Mouse (Mus musculus): ENCODE results near the gene Oaz1. TPM values are rescaled to one million over a fixed set of nuclear protein-coding genes. Genes with fewer than 3 reads are reported as not detected.
A peak's percentile ranks its signal among the peaks of the same experiment; 100 is the strongest.

Oaz1 gene
- polyA plus RNA-seq, 1 experiment: 1,045 TPM

- no peaks in the 10 kb centered on the region; the same call in 1 of the 2 replicates for H3K36me3 ChIP-seq (ENCODE audit: control insufficient read depth, insufficient read depth, low read length)
- no peak for DNase-seq
These were observed 35.6 kb upstream of the Oaz1 start for GRCm38 (mm10) chr10:80790761-80791404.

GRCm38 (mm10) chr10:80791476-80792174, 34.8 kb upstream of the Oaz1 start:
- no peak for DNase-seq
- Histone ChIP-seq H3K4me3 (ENCODE audit: insufficient read depth, low read depth, low read length) (no peak overlapping the region), H3K27me3 (replicated peaks; ENCODE audit: control insufficient read depth, insufficient read depth, low read length) (no peaks in the 10 kb centered on the region), H3K36me3 (ENCODE audit: control insufficient read depth, insufficient read depth, low read length) (no peaks in the 10 kb centered on the region), H3K27ac (ENCODE audit: insufficient read depth, low read depth, low read length) (no peak overlapping the region), H3K4me1 (ENCODE audit: control insufficient read depth, insufficient read depth, low read length) (no peaks in the 10 kb centered on the region)
- WGBS: 80% methylated on average over 33 of the region's 33 CpGs
- TF ChIP-seq POLR2A (IDR thresholded peaks at IDR 0.05; ENCODE audit: low read depth, low read length) (no peak), CTCF (conservative IDR thresholded peaks at IDR 0.05; ENCODE audit: insufficient read depth, insufficient read length, low read depth, low read length) (no peak)

More at GRCm38 (mm10) chr10:80790761-80791404, 35.6 kb upstream of the Oaz1 start:
- TF ChIP-seq POLR2A (IDR thresholded peaks at IDR 0.05; ENCODE audit: low read depth, low read length) (no peak), CTCF (conservative IDR thresholded peaks at IDR 0.05; ENCODE audit: insufficient read depth, insufficient read length, low read depth, low read length) (no peak)
- WGBS: 85% methylated on average over 19 of the region's 19 CpGs
- Histone ChIP-seq H3K4me1 (ENCODE audit: control insufficient read depth, insufficient read depth, low read length) (no peaks in the 10 kb centered on the region), H3K27ac (ENCODE audit: insufficient read depth, low read depth, low read length) (no peak overlapping the region), H3K4me3 (ENCODE audit: insufficient read depth, low read depth, low read length) (no peak overlapping the region), H3K27me3 (replicated peaks; ENCODE audit: control insufficient read depth, insufficient read depth, low read length) (no peaks in the 10 kb centered on the region)

GRCm38 (mm10) chr10:80792175-80793032, 34.1 kb upstream of the Oaz1 start:
- 62% methylated on average over 41 of the region's 41 CpGs for WGBS
- no peaks in the 10 kb centered on the region for H3K27me3 ChIP-seq (replicated peaks; ENCODE audit: control insufficient read depth, insufficient read depth, low read length)
- no peak for DNase-seq
- H3K36me3 ChIP-seq (ENCODE audit: control insufficient read depth, insufficient read depth, low read length): no peaks in the 10 kb centered on the region
- peaks cover 4% of the 10 kb centered on the region; the same call in 1 of the 2 replicates for H3K4me1 ChIP-seq (ENCODE audit: control insufficient read depth, insufficient read depth, low read length)
- no peak for TF ChIP-seq CTCF (conservative IDR thresholded peaks at IDR 0.05; ENCODE audit: insufficient read depth, insufficient read length, low read depth, low read length)
- no peak for TF ChIP-seq POLR2A (IDR thresholded peaks at IDR 0.05; ENCODE audit: low read depth, low read length)
- H3K27ac ChIP-seq (ENCODE audit: insufficient read depth, low read depth, low read length): no peak overlapping the region
- no peak overlapping the region for H3K4me3 ChIP-seq (ENCODE audit: insufficient read depth, low read depth, low read length)

- no peak overlapping the region for H3K4me3 ChIP-seq (ENCODE audit: insufficient read depth, low read depth, low read length)
- H3K27me3 ChIP-seq (replicated peaks; ENCODE audit: control insufficient read depth, insufficient read depth, low read length): no peaks in the 10 kb centered on the region
- no peak for DNase-seq
- H3K27ac ChIP-seq (ENCODE audit: insufficient read depth, low read depth, low read length): no peak overlapping the region
- WGBS: 83% methylated on average over 13 of the region's 13 CpGs
- peaks cover 4% of the 10 kb centered on the region; the same call in 1 of the 2 replicates for H3K4me1 ChIP-seq (ENCODE audit: control insufficient read depth, insufficient read depth, low read length)
- TF ChIP-seq CTCF (conservative IDR thresholded peaks at IDR 0.05; ENCODE audit: insufficient read depth, insufficient read length, low read depth, low read length) (no peak), POLR2A (IDR thresholded peaks at IDR 0.05; ENCODE audit: low read depth, low read length) (no peak)
- no peaks in the 10 kb centered on the region for H3K36me3 ChIP-seq (ENCODE audit: control insufficient read depth, insufficient read depth, low read length)
These were observed 33.2 kb upstream of the Oaz1 start for GRCm38 (mm10) chr10:80793033-80793784.

- H3K27ac ChIP-seq (ENCODE audit: insufficient read depth, low read depth, low read length): no peak overlapping the region
- DNase-seq: peak; percentile 34
- no peaks in the 10 kb centered on the region for H3K27me3 ChIP-seq (replicated peaks; ENCODE audit: control insufficient read depth, insufficient read depth, low read length)
- no peak overlapping the region for H3K4me3 ChIP-seq (ENCODE audit: insufficient read depth, low read depth, low read length)
- no peak for TF ChIP-seq CTCF (conservative IDR thresholded peaks at IDR 0.05; ENCODE audit: insufficient read depth, insufficient read length, low read depth, low read length)
- no peak for TF ChIP-seq POLR2A (IDR thresholded peaks at IDR 0.05; ENCODE audit: low read depth, low read length)
- H3K36me3 ChIP-seq (ENCODE audit: control insufficient read depth, insufficient read depth, low read length): no peaks in the 10 kb centered on the region
- H3K4me1 ChIP-seq (ENCODE audit: control insufficient read depth, insufficient read depth, low read length): peaks cover 4% of the 10 kb centered on the region; the same call in 1 of the 2 replicates
- 55% methylated on average over 4 of the region's 4 CpGs for WGBS
These were observed 32.7 kb upstream of the Oaz1 start for GRCm38 (mm10) chr10:80793803-80794202.

- WGBS: 90% methylated on average over 8 of the region's 8 CpGs
- Histone ChIP-seq H3K36me3 (ENCODE audit: control insufficient read depth, insufficient read depth, low read length) (no peaks in the 10 kb centered on the region), H3K27ac (ENCODE audit: insufficient read depth, low read depth, low read length) (no peak overlapping the region), H3K27me3 (replicated peaks; ENCODE audit: control insufficient read depth, insufficient read depth, low read length) (no peaks in the 10 kb centered on the region), H3K4me3 (ENCODE audit: insufficient read depth, low read depth, low read length) (no peak overlapping the region), H3K4me1 (ENCODE audit: control insufficient read depth, insufficient read depth, low read length) (peaks cover 10% of the 10 kb centered on the region; the same call in 1 of the 2 replicates)
- TF ChIP-seq POLR2A (IDR thresholded peaks at IDR 0.05; ENCODE audit: low read depth, low read length) (no peak), CTCF (conservative IDR thresholded peaks at IDR 0.05; ENCODE audit: insufficient read depth, insufficient read length, low read depth, low read length) (no peak)
- no peak for DNase-seq
These were observed 31.7 kb upstream of the Oaz1 start for GRCm38 (mm10) chr10:80794750-80795149.
